Mouse (Mus musculus): ENCODE results near the gene a. TPM values are rescaled to one million over a fixed set of nuclear protein-coding genes. Genes with fewer than 3 reads are reported as not detected.
"Not testable (repeated sequence)": the region's sequence is repeated elsewhere in the genome, so short reads cannot be mapped to it uniquely, and the experiment has no call there.

The a gene
- polyA plus RNA-seq, 1 experiment from 2014 or later: 3.8 TPM

GRCm38 (mm10) chr2:154916547-154916946 is 125.3 kb downstream of the a start:
- no peaks in the 10 kb centered on the region for H3K9me3 ChIP-seq (ENCODE audit: control insufficient read depth, low read length)
- H3K4me2 ChIP-seq (ENCODE audit: low read length): no peak overlapping the region
- no peak overlapping the region for H3K9ac ChIP-seq (replicated peaks; ENCODE audit: low read length)
- no peak overlapping the region for H3K4me3 ChIP-seq (replicated peaks; ENCODE audit: low read depth, low read length)
- WGBS: 16% methylated on average over 2 of the region's 2 CpGs
- peak; percentile 57 for DNase-seq
- no peaks in the 10 kb centered on the region for H3K4me1 ChIP-seq (ENCODE audit: control insufficient read depth, insufficient read depth, low read length)
- H3K27me3 ChIP-seq (ENCODE audit: control insufficient read depth, insufficient read depth, low read length): no peaks in the 10 kb centered on the region
- H3K27ac ChIP-seq (replicated peaks; ENCODE audit: low read depth, low read length): no peak overlapping the region
- H3K36me3 ChIP-seq (ENCODE audit: control insufficient read depth, insufficient read depth, low read length): no peaks in the 10 kb centered on the region
- no peak for ATAC-seq (ENCODE audit: low FRiP score, low TSS enrichment)

- H3K4me2 ChIP-seq (ENCODE audit: low read length): no peak overlapping the region
- H3K4me3 ChIP-seq (replicated peaks; ENCODE audit: low read depth, low read length): no peak overlapping the region
- DNase-seq (no peak), ATAC-seq (ENCODE audit: low FRiP score, low TSS enrichment) (no peak)
- H3K4me1 ChIP-seq (ENCODE audit: control insufficient read depth, insufficient read depth, low read length): no peaks in the 10 kb centered on the region
- H3K27ac ChIP-seq (replicated peaks; ENCODE audit: low read depth, low read length): no peak overlapping the region
- H3K9me3 ChIP-seq (ENCODE audit: control insufficient read depth, low read length): no peaks in the 10 kb centered on the region
- H3K36me3 ChIP-seq (ENCODE audit: control insufficient read depth, insufficient read depth, low read length): no peaks in the 10 kb centered on the region
- no peak overlapping the region for H3K9ac ChIP-seq (replicated peaks; ENCODE audit: low read length)
- 86% methylated on average over 13 of the region's 13 CpGs for WGBS
- no peaks in the 10 kb centered on the region for H3K27me3 ChIP-seq (ENCODE audit: control insufficient read depth, insufficient read depth, low read length)
Observed at GRCm38 (mm10) chr2:154917866-154918641, 126.9 kb downstream of the a start.

- H3K9ac ChIP-seq (replicated peaks; ENCODE audit: low read length): no peak overlapping the region
- DNase-seq (no peak), ATAC-seq (ENCODE audit: low FRiP score, low TSS enrichment) (no peak)
- H3K4me1 ChIP-seq (ENCODE audit: control insufficient read depth, insufficient read depth, low read length): no peaks in the 10 kb centered on the region
- H3K9me3 ChIP-seq (ENCODE audit: control insufficient read depth, low read length): no peaks in the 10 kb centered on the region
- H3K27me3 ChIP-seq (ENCODE audit: control insufficient read depth, insufficient read depth, low read length): no peaks in the 10 kb centered on the region
- no peak overlapping the region for H3K4me2 ChIP-seq (ENCODE audit: low read length)
- WGBS: 87% methylated on average over 7 of the region's 7 CpGs
- H3K4me3 ChIP-seq (replicated peaks; ENCODE audit: low read depth, low read length): no peak overlapping the region
- no peaks in the 10 kb centered on the region for H3K36me3 ChIP-seq (ENCODE audit: control insufficient read depth, insufficient read depth, low read length)
- H3K27ac ChIP-seq (replicated peaks; ENCODE audit: low read depth, low read length): no peak overlapping the region
Observed at GRCm38 (mm10) chr2:154920896-154921295, 129.7 kb downstream of the a start.

GRCm38 (mm10) chr2:154922134-154922533 is 130.9 kb downstream of the a start:
- H3K9ac ChIP-seq (replicated peaks; ENCODE audit: low read length); H3K4me3 ChIP-seq (replicated peaks; ENCODE audit: low read depth, low read length); H3K4me2 ChIP-seq (ENCODE audit: low read length); H3K36me3 ChIP-seq (ENCODE audit: control insufficient read depth, insufficient read depth, low read length); H3K9me3 ChIP-seq (ENCODE audit: control insufficient read depth, low read length); H3K4me1 ChIP-seq (ENCODE audit: control insufficient read depth, insufficient read depth, low read length); ATAC-seq (ENCODE audit: low FRiP score, low TSS enrichment); H3K27me3 ChIP-seq (ENCODE audit: control insufficient read depth, insufficient read depth, low read length); DNase-seq; H3K27ac ChIP-seq (replicated peaks; ENCODE audit: low read depth, low read length): not testable (repeated sequence)
- no CpG with 5 or more reads among the region's 4 CpGs for WGBS

- Histone ChIP-seq H3K27me3 (ENCODE audit: control insufficient read depth, insufficient read depth, low read length) (no peaks in the 10 kb centered on the region), H3K4me3 (replicated peaks; ENCODE audit: low read depth, low read length) (no peak overlapping the region), H3K4me2 (ENCODE audit: low read length) (no peak overlapping the region), H3K4me1 (ENCODE audit: control insufficient read depth, insufficient read depth, low read length) (no peaks in the 10 kb centered on the region), H3K9ac (replicated peaks; ENCODE audit: low read length) (no peak overlapping the region), H3K27ac (replicated peaks; ENCODE audit: low read depth, low read length) (no peak overlapping the region), H3K9me3 (ENCODE audit: control insufficient read depth, low read length) (no peaks in the 10 kb centered on the region), H3K36me3 (ENCODE audit: control insufficient read depth, insufficient read depth, low read length) (no peaks in the 10 kb centered on the region)
- WGBS: 48% methylated on average over 7 of the region's 7 CpGs
- DNase-seq (no peak), ATAC-seq (ENCODE audit: low FRiP score, low TSS enrichment) (no peak)
Observed at GRCm38 (mm10) chr2:154925411-154926031, 134.3 kb downstream of the a start.

GRCm38 (mm10) chr2:154926843-154927242 is 135.6 kb downstream of the a start:
- Histone ChIP-seq H3K27me3 (ENCODE audit: control insufficient read depth, insufficient read depth, low read length) (no peaks in the 10 kb centered on the region), H3K9me3 (ENCODE audit: control insufficient read depth, low read length) (no peaks in the 10 kb centered on the region), H3K27ac (replicated peaks; ENCODE audit: low read depth, low read length) (no peak overlapping the region), H3K4me2 (ENCODE audit: low read length) (no peak overlapping the region), H3K9ac (replicated peaks; ENCODE audit: low read length) (no peak overlapping the region), H3K4me3 (replicated peaks; ENCODE audit: low read depth, low read length) (no peak overlapping the region), H3K36me3 (ENCODE audit: control insufficient read depth, insufficient read depth, low read length) (no peaks in the 10 kb centered on the region), H3K4me1 (ENCODE audit: control insufficient read depth, insufficient read depth, low read length) (no peaks in the 10 kb centered on the region)
- DNase-seq (no peak), ATAC-seq (ENCODE audit: low FRiP score, low TSS enrichment) (no peak)
- WGBS: 92% methylated on average over 6 of the region's 6 CpGs

GRCm38 (mm10) chr2:154928298-154928697 is 137.1 kb downstream of the a start:
- H3K4me2 ChIP-seq (ENCODE audit: low read length): no peak overlapping the region
- H3K36me3 ChIP-seq (ENCODE audit: control insufficient read depth, insufficient read depth, low read length): no peaks in the 10 kb centered on the region
- no peak overlapping the region for H3K27ac ChIP-seq (replicated peaks; ENCODE audit: low read depth, low read length)
- H3K4me3 ChIP-seq (replicated peaks; ENCODE audit: low read depth, low read length): no peak overlapping the region
- no peaks in the 10 kb centered on the region for H3K27me3 ChIP-seq (ENCODE audit: control insufficient read depth, insufficient read depth, low read length)
- DNase-seq (no peak), ATAC-seq (ENCODE audit: low FRiP score, low TSS enrichment) (no peak)
- no peaks in the 10 kb centered on the region for H3K9me3 ChIP-seq (ENCODE audit: control insufficient read depth, low read length)
- WGBS: 33% methylated on average over 2 of the region's 2 CpGs
- H3K4me1 ChIP-seq (ENCODE audit: control insufficient read depth, insufficient read depth, low read length): no peaks in the 10 kb centered on the region
- no peak overlapping the region for H3K9ac ChIP-seq (replicated peaks; ENCODE audit: low read length)

- no peaks in the 10 kb centered on the region for H3K9me3 ChIP-seq (ENCODE audit: control insufficient read depth, low read length)
- no peaks in the 10 kb centered on the region for H3K4me1 ChIP-seq (ENCODE audit: control insufficient read depth, insufficient read depth, low read length)
- ATAC-seq (ENCODE audit: low FRiP score, low TSS enrichment): no peak
- no peak overlapping the region for H3K27ac ChIP-seq (replicated peaks; ENCODE audit: low read depth, low read length)
- no peaks in the 10 kb centered on the region for H3K27me3 ChIP-seq (ENCODE audit: control insufficient read depth, insufficient read depth, low read length)
- no peaks in the 10 kb centered on the region for H3K36me3 ChIP-seq (ENCODE audit: control insufficient read depth, insufficient read depth, low read length)
- DNase-seq: peak; percentile 75
- H3K4me2 ChIP-seq (ENCODE audit: low read length): no peak overlapping the region
- no peak overlapping the region for H3K9ac ChIP-seq (replicated peaks; ENCODE audit: low read length)
- 62% methylated on average over 4 of the region's 4 CpGs for WGBS
- H3K4me3 ChIP-seq (replicated peaks; ENCODE audit: low read depth, low read length): no peak overlapping the region
Observed at GRCm38 (mm10) chr2:154933884-154934283, 142.7 kb downstream of the a start.

GRCm38 (mm10) chr2:154936106-154936505 is 144.9 kb downstream of the a start:
- H3K27ac ChIP-seq (replicated peaks; ENCODE audit: low read depth, low read length): no peak overlapping the region
- no peak overlapping the region for H3K4me3 ChIP-seq (replicated peaks; ENCODE audit: low read depth, low read length)
- DNase-seq: no peak
- ATAC-seq (ENCODE audit: low FRiP score, low TSS enrichment): no peak
- 73% methylated on average over 6 of the region's 6 CpGs for WGBS
- H3K9ac ChIP-seq (replicated peaks; ENCODE audit: low read length): no peak overlapping the region
- no peaks in the 10 kb centered on the region for H3K27me3 ChIP-seq (ENCODE audit: control insufficient read depth, insufficient read depth, low read length)
- no peak overlapping the region for H3K4me2 ChIP-seq (ENCODE audit: low read length)
- no peaks in the 10 kb centered on the region for H3K36me3 ChIP-seq (ENCODE audit: control insufficient read depth, insufficient read depth, low read length)
- H3K9me3 ChIP-seq (ENCODE audit: control insufficient read depth, low read length): no peaks in the 10 kb centered on the region
- no peaks in the 10 kb centered on the region for H3K4me1 ChIP-seq (ENCODE audit: control insufficient read depth, insufficient read depth, low read length)

Data from midbrain, embryonic 14.5 days (tissue).